Mouse (Mus musculus) cerebellum, adult 2 months (tissue): ENCODE measurements at regions not wholly inside any gene's neighbourhood (a gene's known extent, or its start where the extent isn't known, plus 50 kb on each side); places are given as distances from the start of the nearest gene placed in this dataset.

Experiments used
- CTCF ChIP-seq: fragments of 200-500 bp; IDR thresholded peaks from 2 replicates; pipeline ENCODE4 v1.5.1; 2011; ENCODE audit warnings: low read depth, mild to moderate bottlenecking, control low read depth, low read length, moderate library complexity, borderline replicate concordance; ENCODE audit not compliant: insufficient read depth
- POLR2A ChIP-seq: fragments of 200-500 bp; IDR thresholded peaks from 2 replicates; pipeline ENCODE4 v1.6.1; 2011; ENCODE audit warnings: low read length, control low read depth, borderline replicate concordance; ENCODE audit not compliant: insufficient read depth

DNA sequence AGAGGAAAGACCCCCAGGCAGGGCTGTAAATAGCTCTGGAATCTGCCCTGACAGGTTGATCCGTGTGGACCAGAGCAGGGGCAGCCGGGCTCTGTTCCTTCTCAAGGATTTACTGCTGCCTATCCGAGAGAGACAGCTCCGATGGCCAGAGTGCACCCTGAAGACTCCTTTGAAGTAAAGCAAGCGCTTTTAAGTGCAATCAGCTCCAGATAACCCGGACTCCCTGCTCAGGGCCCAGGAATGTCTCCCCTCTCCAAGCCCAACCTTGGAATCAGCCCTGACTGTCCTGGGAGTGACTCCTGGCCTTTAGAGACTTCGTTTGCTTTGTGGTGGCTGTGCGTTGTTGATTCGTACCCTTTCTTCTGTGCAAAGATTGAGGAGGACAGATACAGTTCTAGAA, 73.2 kb upstream of the Podxl start:
- no peak for TF ChIP-seq POLR2A
- no peak for TF ChIP-seq CTCF
